Mouse (Mus musculus): ENCODE measurements around the gene Pin1. TPM values are rescaled to one million over a fixed set of nuclear protein-coding genes. Genes with fewer than 3 reads are reported as not detected.

Pin1 gene
- polyA plus RNA-seq, 1 experiment from 2014 or later, result 48.5 TPM

DNA sequence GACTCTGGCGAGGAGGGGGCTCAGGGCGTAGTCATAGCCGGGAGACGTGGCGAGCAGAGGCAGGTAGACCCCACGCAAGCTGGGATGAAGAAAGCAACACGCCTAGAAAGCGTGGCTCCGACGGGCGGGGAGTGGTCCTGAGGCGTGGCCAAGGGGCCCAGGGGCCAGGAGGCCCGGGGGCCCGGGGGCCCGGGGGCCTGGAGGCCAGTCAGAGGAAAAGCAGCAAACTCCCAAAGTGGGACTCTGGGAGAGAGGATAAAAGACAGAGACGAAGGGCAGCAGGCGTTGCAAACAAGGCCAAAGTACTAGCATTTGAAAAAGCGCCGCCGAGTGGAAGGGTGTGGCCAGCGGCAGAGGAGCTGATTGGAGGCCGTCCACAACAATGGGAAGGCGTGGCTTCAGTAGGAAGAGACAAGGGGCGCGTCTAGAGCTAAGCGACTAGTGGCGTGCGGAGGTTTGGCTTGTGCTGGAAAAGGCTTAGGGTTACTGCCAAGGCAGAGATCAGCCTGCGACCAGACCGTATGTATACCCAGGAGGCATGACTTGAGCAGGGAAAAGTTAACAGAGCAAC is 8.9 kb upstream of the Pin1 start:
- peak; percentile 74 for ATAC-seq (ENCODE audit: insufficient number of reproducible peaks, insufficient read depth, low FRiP score, low read depth)

DNA sequence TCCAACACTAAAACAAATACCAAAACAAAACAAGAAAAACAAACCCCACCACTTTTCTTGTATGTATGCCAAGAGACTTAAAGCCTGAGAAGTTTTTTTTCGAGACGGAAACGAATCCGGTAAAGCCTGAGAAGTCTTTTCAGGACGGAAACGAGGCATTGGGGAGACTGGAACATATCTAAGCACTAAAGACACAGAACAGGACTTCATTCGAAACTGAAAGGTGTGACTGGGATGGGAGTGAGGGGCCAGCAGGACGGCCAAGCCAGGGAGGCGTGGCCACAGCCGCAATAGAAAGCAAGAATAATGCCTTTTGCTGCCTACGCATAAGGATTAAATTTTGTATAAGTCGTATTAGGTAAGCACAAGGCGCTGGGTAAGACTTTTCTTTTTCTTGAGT is 8.1 kb upstream of the Pin1 start:
- Histone ChIP-seq H3K36me3 (ENCODE audit: control insufficient read depth, insufficient read depth, low read length) (peaks cover 34% of the 10 kb centered on the region), H3K27ac (replicated peaks in 1 of 2; ENCODE audit: control insufficient read depth in 1 of 2, insufficient read depth in 1 of 2, low read depth in 2 of 2, low read length in 2 of 2) (peak overlapping the region in 1 of 2 experiments; percentile 98; a peak in 2 of 4 replicates), H3K27me3 (ENCODE audit: control insufficient read depth, insufficient read depth, low read length) (no peaks in the 10 kb centered on the region), H3K9ac (ENCODE audit: low read length) (peak overlapping the region; percentile 82), H3K4me3 (ENCODE audit: control insufficient read depth in 1 of 2, insufficient read depth in 1 of 2, low read depth in 1 of 2, low read length in 2 of 2) (peak overlapping the region; percentile 90 to 96), H3K4me1 (ENCODE audit: control insufficient read depth in 2 of 2, insufficient read depth in 2 of 2, low read length in 2 of 2) (peaks cover 4 to 22% of the 10 kb centered on the region in 2 experiments), H3K4me2 (ENCODE audit: low read length) (peak overlapping the region; percentile 99), H3K9me3 (ENCODE audit: control insufficient read depth, low read length) (no peaks in the 10 kb centered on the region)
- no peak for ATAC-seq (ENCODE audit: insufficient number of reproducible peaks, insufficient read depth, low FRiP score, low read depth)
- WGBS, result 7% methylated on average over 13 of the region's 13 CpGs

More for the DNA sequence above, 8.9 kb upstream of the Pin1 start:
- Histone ChIP-seq H3K4me2 (ENCODE audit: low read length) (peak overlapping the region; percentile 99), H3K4me3 (ENCODE audit: control insufficient read depth in 1 of 2, insufficient read depth in 1 of 2, low read depth in 1 of 2, low read length in 2 of 2) (peak overlapping the region; percentile 90 to 96), H3K36me3 (ENCODE audit: control insufficient read depth, insufficient read depth, low read length) (peaks cover 33% of the 10 kb centered on the region), H3K9ac (ENCODE audit: low read length) (peak overlapping the region; percentile 82), H3K4me1 (ENCODE audit: control insufficient read depth in 2 of 2, insufficient read depth in 2 of 2, low read length in 2 of 2) (peaks cover 4 to 22% of the 10 kb centered on the region in 2 experiments), H3K27ac (replicated peaks in 1 of 2; ENCODE audit: control insufficient read depth in 1 of 2, insufficient read depth in 1 of 2, low read depth in 2 of 2, low read length in 2 of 2) (peak overlapping the region; percentile 97 to 98), H3K9me3 (ENCODE audit: control insufficient read depth, low read length) (no peaks in the 10 kb centered on the region), H3K27me3 (ENCODE audit: control insufficient read depth, insufficient read depth, low read length) (no peaks in the 10 kb centered on the region)
- WGBS, result under 1% methylated on average over 30 of the region's 30 CpGs

GRCm38 (mm10) chr9:20644360-20645081 is 7.4 kb upstream of the Pin1 start, which contains the start of gene Fbxl12:
Gene Fbxl12, minus strand, starts transcription at chr9:20644767.
- peaks cover 4 to 22% of the 10 kb centered on the region in 2 experiments for H3K4me1 ChIP-seq (ENCODE audit: control insufficient read depth in 2 of 2, insufficient read depth in 2 of 2, low read length in 2 of 2)
- peaks cover 35% of the 10 kb centered on the region for H3K36me3 ChIP-seq (ENCODE audit: control insufficient read depth, insufficient read depth, low read length)
- peak within 1 kb of the TSS; percentile 68 to 98 for H3K27ac ChIP-seq (replicated peaks in 1 of 2; ENCODE audit: control insufficient read depth in 1 of 2, insufficient read depth in 1 of 2, low read depth in 2 of 2, low read length in 2 of 2)
- peak within 1 kb of the TSS; percentile 90 to 96 for H3K4me3 ChIP-seq (ENCODE audit: control insufficient read depth in 1 of 2, insufficient read depth in 1 of 2, low read depth in 1 of 2, low read length in 2 of 2)
- no peak for ATAC-seq (ENCODE audit: insufficient number of reproducible peaks, insufficient read depth, low FRiP score, low read depth)
- peak within 1 kb of the TSS; percentile 99 for H3K4me2 ChIP-seq (ENCODE audit: low read length)
- WGBS, result under 1% methylated on average over 43 of the region's 43 CpGs
- no peaks in the 10 kb centered on the region for H3K9me3 ChIP-seq (ENCODE audit: control insufficient read depth, low read length)
- peak within 1 kb of the TSS; percentile 82 for H3K9ac ChIP-seq (ENCODE audit: low read length)
- no peaks in the 10 kb centered on the region for H3K27me3 ChIP-seq (ENCODE audit: control insufficient read depth, insufficient read depth, low read length)

GRCm38 (mm10) chr9:20645121-20645520 is 6.8 kb upstream of the Pin1 start:
- peak overlapping the region; percentile 90 to 96 for H3K4me3 ChIP-seq (ENCODE audit: control insufficient read depth in 1 of 2, insufficient read depth in 1 of 2, low read depth in 1 of 2, low read length in 2 of 2)
- peak overlapping the region; percentile 82 for H3K9ac ChIP-seq (ENCODE audit: low read length)
- no peaks in the 10 kb centered on the region for H3K9me3 ChIP-seq (ENCODE audit: control insufficient read depth, low read length)
- peaks cover 4 to 22% of the 10 kb centered on the region in 2 experiments for H3K4me1 ChIP-seq (ENCODE audit: control insufficient read depth in 2 of 2, insufficient read depth in 2 of 2, low read length in 2 of 2)
- peak overlapping the region; percentile 99 for H3K4me2 ChIP-seq (ENCODE audit: low read length)
- WGBS, result 2% methylated on average over 17 of the region's 17 CpGs
- no peak for ATAC-seq (ENCODE audit: insufficient number of reproducible peaks, insufficient read depth, low FRiP score, low read depth)
- peaks cover 35% of the 10 kb centered on the region for H3K36me3 ChIP-seq (ENCODE audit: control insufficient read depth, insufficient read depth, low read length)
- H3K27me3 ChIP-seq (ENCODE audit: control insufficient read depth, insufficient read depth, low read length), result no peaks in the 10 kb centered on the region
- peak overlapping the region; percentile 68 to 98 for H3K27ac ChIP-seq (replicated peaks in 1 of 2; ENCODE audit: control insufficient read depth in 1 of 2, insufficient read depth in 1 of 2, low read depth in 2 of 2, low read length in 2 of 2)

- no peaks in the 10 kb centered on the region for H3K27me3 ChIP-seq (ENCODE audit: control insufficient read depth, insufficient read depth, low read length)
- H3K27ac ChIP-seq (replicated peaks in 1 of 2; ENCODE audit: control insufficient read depth in 1 of 2, insufficient read depth in 1 of 2, low read depth in 2 of 2, low read length in 2 of 2), result 0 out of 4 replicates have a peak overlapping the region, but pooled peaks of 1 of the 2 experiments have one; percentile 42
- H3K4me3 ChIP-seq (ENCODE audit: control insufficient read depth in 1 of 2, insufficient read depth in 1 of 2, low read depth in 1 of 2, low read length in 2 of 2), result peak overlapping the region; percentile 79 to 96
- WGBS, result 1% methylated on average over 25 of the region's 25 CpGs
- ATAC-seq (ENCODE audit: insufficient number of reproducible peaks, insufficient read depth, low FRiP score, low read depth), result 0 out of 2 replicates have a peak, but pooled peaks have one; percentile 10
- peak overlapping the region; percentile 93 for H3K9ac ChIP-seq (ENCODE audit: low read length)
- H3K4me1 ChIP-seq (ENCODE audit: control insufficient read depth in 2 of 2, insufficient read depth in 2 of 2, low read length in 2 of 2), result peaks cover 2 to 25% of the 10 kb centered on the region in 2 experiments; a peak in 2 of 4 replicates
- no peaks in the 10 kb centered on the region for H3K9me3 ChIP-seq (ENCODE audit: control insufficient read depth, low read length)
- peak overlapping the region; percentile 85 for H3K4me2 ChIP-seq (ENCODE audit: low read length)
- H3K36me3 ChIP-seq (ENCODE audit: control insufficient read depth, insufficient read depth, low read length), result peaks cover 56% of the 10 kb centered on the region
Observed at GRCm38 (mm10) chr9:20652260-20652658, 364 bp downstream of the Pin1 start.

DNA sequence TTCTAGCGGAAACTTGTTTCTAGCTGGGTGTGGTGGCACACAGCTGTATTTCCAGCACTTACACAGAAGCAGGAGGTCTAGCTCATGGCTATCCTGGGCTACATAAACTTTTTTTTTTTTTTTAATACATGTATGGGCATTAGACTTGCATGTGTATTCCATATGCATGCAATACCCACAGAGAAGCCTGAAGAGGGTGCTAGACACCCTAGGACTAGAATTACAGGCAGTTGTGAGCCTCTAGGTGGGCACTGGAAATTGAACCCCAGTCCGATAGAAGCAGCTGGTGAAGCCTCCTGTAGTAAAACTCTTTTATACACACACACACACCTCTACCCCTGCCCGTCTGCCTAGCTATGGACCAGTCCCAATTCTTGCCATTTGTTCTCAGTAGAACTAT is 2.0 kb downstream of the Pin1 start:
- no peak overlapping the region for H3K4me3 ChIP-seq (ENCODE audit: control insufficient read depth in 1 of 2, insufficient read depth in 1 of 2, low read depth in 1 of 2, low read length in 2 of 2)
- no peaks in the 10 kb centered on the region for H3K27me3 ChIP-seq (ENCODE audit: control insufficient read depth, insufficient read depth, low read length)
- H3K36me3 ChIP-seq (ENCODE audit: control insufficient read depth, insufficient read depth, low read length), result peaks cover 52% of the 10 kb centered on the region
- no peak overlapping the region for H3K4me2 ChIP-seq (ENCODE audit: low read length)
- no peaks in the 10 kb centered on the region for H3K9me3 ChIP-seq (ENCODE audit: control insufficient read depth, low read length)
- peaks cover 2 to 38% of the 10 kb centered on the region in 2 experiments; a peak in 3 of 4 replicates for H3K4me1 ChIP-seq (ENCODE audit: control insufficient read depth in 2 of 2, insufficient read depth in 2 of 2, low read length in 2 of 2)
- 92% methylated on average over 3 of the region's 3 CpGs for WGBS
- ATAC-seq (ENCODE audit: insufficient number of reproducible peaks, insufficient read depth, low FRiP score, low read depth), result no peak
- H3K27ac ChIP-seq (replicated peaks in 1 of 2; ENCODE audit: control insufficient read depth in 1 of 2, insufficient read depth in 1 of 2, low read depth in 2 of 2, low read length in 2 of 2), result no peak overlapping the region
- no peak overlapping the region for H3K9ac ChIP-seq (ENCODE audit: low read length)

GRCm38 (mm10) chr9:20657546-20657945 is 5.7 kb downstream of the Pin1 start:
- H3K9me3 ChIP-seq (ENCODE audit: control insufficient read depth, low read length), result no peaks in the 10 kb centered on the region
- peaks cover 0 to 34% of the 10 kb centered on the region in 2 experiments; a peak in 3 of 4 replicates for H3K4me1 ChIP-seq (ENCODE audit: control insufficient read depth in 2 of 2, insufficient read depth in 2 of 2, low read length in 2 of 2)
- H3K27me3 ChIP-seq (ENCODE audit: control insufficient read depth, insufficient read depth, low read length), result no peaks in the 10 kb centered on the region
- H3K4me3 ChIP-seq (ENCODE audit: control insufficient read depth in 1 of 2, insufficient read depth in 1 of 2, low read depth in 1 of 2, low read length in 2 of 2), result no peak overlapping the region
- no peak for ATAC-seq (ENCODE audit: insufficient number of reproducible peaks, insufficient read depth, low FRiP score, low read depth)
- H3K36me3 ChIP-seq (ENCODE audit: control insufficient read depth, insufficient read depth, low read length), result peaks cover 83% of the 10 kb centered on the region
- no peak overlapping the region for H3K4me2 ChIP-seq (ENCODE audit: low read length)
- peak overlapping the region in 1 of 2 experiments; percentile 61; a peak in 1 of 4 replicates for H3K27ac ChIP-seq (replicated peaks in 1 of 2; ENCODE audit: control insufficient read depth in 1 of 2, insufficient read depth in 1 of 2, low read depth in 2 of 2, low read length in 2 of 2)
- WGBS, result 54% methylated on average over 3 of the region's 3 CpGs
- H3K9ac ChIP-seq (ENCODE audit: low read length), result peak overlapping the region; percentile 13; the same call in 1 of the 2 replicates

Data from heart, embryonic 14.5 days (tissue).